Mouse (Mus musculus) lung, embryonic 14.5 days (tissue): Measurements from ENCODE around the gene Sprr2i. TPM values are rescaled to one million over a fixed set of nuclear protein-coding genes. Genes with fewer than 3 reads are reported as not detected.

Experiments
- ATAC-seq: fragments of 200-750 bp; cut with Nextera tagmentation; 2 replicates; pipeline ENCODE4 v1.8.0; 2017; ENCODE audit warnings: mild to moderate bottlenecking, moderate TSS enrichment, moderate library complexity; ENCODE audit not compliant: insufficient read depth
- DNase-seq: peaks from one replicate; pipeline ENCODE4 v3.0.0-alpha.2; 2015
- H3K27ac ChIP-seq: fragments of 300-500 bp; sonication (generic); 2 replicates; pipeline ENCODE4 v1.5.1; 2014; ENCODE audit warnings: low read depth, mild to moderate bottlenecking, moderate library complexity
- H3K27me3 ChIP-seq: fragments of 300-500 bp; sonication (generic); 2 replicates; pipeline ENCODE4 v1.6.1; 2014; ENCODE audit warnings: low read length, control low read depth; ENCODE audit not compliant: insufficient read depth
- H3K36me3 ChIP-seq: fragments of 300-500 bp; sonication (generic); 2 replicates; pipeline ENCODE4 v1.6.1; 2014; ENCODE audit warnings: control low read depth; ENCODE audit not compliant: insufficient read depth
- H3K4me1 ChIP-seq: fragments of 300-500 bp; sonication (generic); 2 replicates; pipeline ENCODE4 v1.6.1; 2014; ENCODE audit warnings: antibody characterized with exemption, control low read depth; ENCODE audit not compliant: insufficient read depth
- H3K4me2 ChIP-seq: fragments of 300-500 bp; sonication (generic); 2 replicates; pipeline ENCODE4 v1.6.1; 2014; ENCODE audit warnings: mild to moderate bottlenecking
- H3K4me3 ChIP-seq: fragments of 300-500 bp; sonication (generic); 2 replicates; pipeline ENCODE4 v1.5.1; 2014; ENCODE audit warnings: low read depth, low read length
- H3K9ac ChIP-seq: fragments of 300-500 bp; sonication (generic); 2 replicates; pipeline ENCODE4 v1.6.1; 2014
- H3K9me3 ChIP-seq: fragments of 300-500 bp; sonication (generic); 2 replicates; pipeline ENCODE4 v1.6.1; 2016; ENCODE audit warnings: low read depth, low read length, control low read depth
- CTCF ChIP-seq: IDR thresholded peaks from 2 replicates; pipeline ENCODE4 v1.5.1; 2016; ENCODE audit warnings: antibody characterized with exemption, low read depth
- WGBS: fragments of 180-500 bp; shearing (Covaris S2); extraction: QIAGEN DNeasy Blood & Tissue Kit; methylation state at CpG from one replicate; pipeline ENCODE4 v1.1.7; 2014; 5-methylcytosine and 5-hydroxymethylcytosine counted together
- polyA plus RNA-seq: library from polyadenylated mRNA; unstranded; fragments of >200 nt; fragmentation: Nextera tagmentation; extraction: Ambion mirVana; gene quantifications from 2 replicates; pipeline ENCODE4 v1.2.1, GENCODE M21; 2014

The Sprr2i gene
- polyA plus RNA-seq, 1 experiment from 2014 or later = not detected

DNA sequence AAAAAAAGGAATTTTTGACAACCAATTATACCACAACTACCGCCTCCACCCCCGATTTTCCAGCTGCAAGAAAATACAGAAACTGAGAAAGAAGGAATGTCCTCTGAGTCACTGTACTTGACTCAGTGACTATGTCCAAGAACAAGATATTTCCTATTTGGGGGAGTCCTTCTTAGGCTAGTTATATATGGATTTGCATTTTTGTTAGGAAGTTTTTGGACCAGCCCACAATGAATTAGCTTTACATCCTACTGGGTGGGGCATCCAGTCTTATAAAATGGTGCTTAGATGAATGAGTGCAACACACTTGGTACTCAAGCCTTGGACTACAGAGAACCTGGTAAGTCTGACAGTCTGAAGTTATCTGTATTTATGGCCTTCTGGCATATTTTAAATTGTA lies 24.5 kb downstream of the Sprr2i start, which contains the start of gene Sprr2k:
Gene Sprr2k (plus strand): TSS at position 301 of the 400 bp plus-strand sequence.
- no peak for TF ChIP-seq CTCF
- no peak within 1 kb of the TSS for H3K4me2 ChIP-seq
- WGBS = 85% methylated on average over 2 of the region's 2 CpGs
- DNase-seq (no peak), ATAC-seq (no peak)
- H3K27me3 ChIP-seq = no peaks in the 10 kb centered on the region
- H3K9me3 ChIP-seq = no peaks in the 10 kb centered on the region
- no peak within 1 kb of the TSS for H3K4me3 ChIP-seq
- no peak within 1 kb of the TSS for H3K9ac ChIP-seq
- H3K36me3 ChIP-seq = no peaks in the 10 kb centered on the region
- H3K27ac ChIP-seq = no peak within 1 kb of the TSS
- no peaks in the 10 kb centered on the region for H3K4me1 ChIP-seq

DNA sequence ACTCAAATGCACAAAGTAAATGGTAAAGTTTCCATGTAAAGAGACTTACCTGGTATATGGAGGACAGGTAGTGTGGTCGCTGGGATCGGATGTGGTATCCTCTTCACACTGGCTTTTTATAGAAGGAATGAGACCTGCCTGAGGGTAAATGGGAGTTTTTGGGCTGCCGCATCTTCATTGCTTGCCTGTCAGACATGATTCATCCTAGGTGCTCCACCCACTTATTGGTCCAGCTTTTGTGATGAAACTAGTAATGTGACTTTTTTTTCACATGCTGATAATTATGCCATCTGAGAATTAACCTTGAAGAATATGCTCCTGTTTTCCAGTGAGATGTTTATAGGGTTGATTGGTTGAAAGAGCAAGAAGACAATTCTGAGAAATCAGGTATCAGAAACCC lies 30.9 kb downstream of the Sprr2i start, which contains the start of gene Sprr1b:
Gene Sprr1b (minus strand): TSS at position 101 of the 400 bp plus-strand sequence.
- Histone ChIP-seq H3K4me2 (no peak within 1 kb of the TSS), H3K9me3 (no peaks in the 10 kb centered on the region), H3K4me1 (no peaks in the 10 kb centered on the region), H3K4me3 (no peak within 1 kb of the TSS), H3K9ac (no peak within 1 kb of the TSS), H3K27ac (no peak within 1 kb of the TSS), H3K36me3 (no peaks in the 10 kb centered on the region), H3K27me3 (no peaks in the 10 kb centered on the region)
- WGBS = 90% methylated on average over 3 of the region's 3 CpGs
- DNase-seq (no peak), ATAC-seq (no peak)
- TF ChIP-seq CTCF = no peak

DNA sequence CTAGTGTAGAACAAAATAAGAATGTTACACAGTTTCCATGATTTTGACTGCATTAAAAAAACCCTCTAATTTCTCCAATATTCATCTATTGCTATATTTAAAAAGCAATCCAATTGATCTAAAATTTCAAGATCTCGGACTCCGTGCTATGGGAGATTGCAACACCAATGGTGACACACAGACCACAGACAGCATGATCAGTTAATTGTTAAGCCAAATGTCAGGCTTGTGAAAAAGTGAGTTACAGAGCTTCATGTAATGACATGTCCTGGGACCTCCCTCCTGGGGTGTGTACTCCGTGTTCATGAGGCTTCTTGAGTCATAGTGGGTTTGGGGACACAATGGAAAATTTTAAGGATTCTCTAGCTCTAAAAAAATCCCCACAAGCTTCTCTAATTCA lies 32.4 kb downstream of the Sprr2i start:
- Histone ChIP-seq H3K4me2 (no peak overlapping the region), H3K9me3 (no peaks in the 10 kb centered on the region), H3K9ac (no peak overlapping the region), H3K27me3 (no peaks in the 10 kb centered on the region), H3K36me3 (no peaks in the 10 kb centered on the region), H3K4me1 (no peaks in the 10 kb centered on the region), H3K4me3 (no peak overlapping the region), H3K27ac (no peak overlapping the region)
- ATAC-seq (no peak), DNase-seq (no peak)
- no peak for TF ChIP-seq CTCF
- 80% methylated on average over 3 of the region's 3 CpGs for WGBS

DNA sequence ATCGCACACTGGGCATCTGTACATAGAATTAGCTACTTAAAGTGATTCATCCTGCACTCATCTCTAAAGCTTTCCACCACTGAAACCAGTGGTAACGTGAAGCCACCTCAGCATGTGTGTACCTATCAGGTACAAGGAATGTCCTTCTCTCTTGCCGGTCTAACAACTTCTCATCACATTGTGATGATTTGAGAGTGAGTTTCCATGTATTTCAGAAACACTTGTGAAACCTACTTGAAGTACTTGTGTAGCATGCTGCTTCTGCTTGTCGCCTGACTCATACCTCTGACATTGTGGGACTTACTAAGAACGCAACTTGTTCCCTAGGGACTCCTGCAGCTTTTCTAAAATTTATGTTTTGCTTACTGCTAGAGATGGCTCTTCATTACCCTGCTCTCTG lies 47.4 kb downstream of the Sprr2i start:
- no peak for TF ChIP-seq CTCF
- 64% methylated on average over 5 of the region's 5 CpGs for WGBS

DNA sequence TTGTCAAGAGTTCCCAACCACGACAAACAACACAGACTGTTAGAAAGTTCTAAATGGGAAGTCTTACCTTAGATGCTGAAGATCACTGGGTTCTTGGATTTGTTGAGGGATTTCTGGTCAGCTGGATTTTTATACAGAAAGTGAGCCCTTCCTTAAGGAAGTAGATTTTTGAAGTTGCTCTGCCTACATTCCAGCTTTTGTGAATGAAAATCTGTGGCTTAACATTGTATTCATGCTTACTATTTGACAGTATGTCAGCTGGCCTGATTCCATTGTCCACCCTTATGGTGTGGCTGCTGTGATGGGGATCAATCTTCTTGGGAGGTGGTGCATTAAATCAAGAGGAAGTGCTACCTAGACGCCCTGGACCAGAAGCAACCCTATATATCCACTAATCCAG lies 50.8 kb downstream of the Sprr2i start, which contains the start of gene Sprr3:
Gene Sprr3 (minus strand): TSS at position 101 of the 400 bp plus-strand sequence.
- ATAC-seq = no peak
- Histone ChIP-seq H3K36me3 (no peaks in the 10 kb centered on the region), H3K9ac (no peak within 1 kb of the TSS), H3K27ac (no peak within 1 kb of the TSS), H3K27me3 (no peaks in the 10 kb centered on the region), H3K4me1 (no peaks in the 10 kb centered on the region), H3K4me2 (no peak within 1 kb of the TSS), H3K9me3 (no peaks in the 10 kb centered on the region), H3K4me3 (no peak within 1 kb of the TSS)
- DNase-seq = no peak
- 61% methylated on average over 2 of the region's 2 CpGs for WGBS
- no peak for TF ChIP-seq CTCF

More for the DNA sequence above, 47.4 kb downstream of the Sprr2i start:
- Histone ChIP-seq H3K9ac (no peak overlapping the region), H3K9me3 (no peaks in the 10 kb centered on the region), H3K36me3 (no peaks in the 10 kb centered on the region), H3K4me1 (no peaks in the 10 kb centered on the region), H3K4me3 (no peak overlapping the region), H3K4me2 (no peak overlapping the region), H3K27ac (no peak overlapping the region), H3K27me3 (no peaks in the 10 kb centered on the region)
- DNase-seq (no peak), ATAC-seq (no peak)

Other genes with a start within 250 kb of the Sprr2i start
- gene Sprr2a1, start 192.2 kb upstream of the Sprr2i start, polyA plus RNA-seq = not detected in 2 replicates
- gene Sprr2a2, start 192.1 kb upstream of the Sprr2i start, polyA plus RNA-seq = 1.0 and 1.3 TPM in 2 replicates
- gene Sprr2a3, start 122.6 kb upstream of the Sprr2i start, polyA plus RNA-seq = not detected in 2 replicates
- gene Sprr2b, start 91.4 kb upstream of the Sprr2i start, polyA plus RNA-seq = not detected in 2 replicates
- not detected in 2 replicates for gene Sprr2d, start 68.9 kb upstream of the Sprr2i start, polyA plus RNA-seq
- not detected in 2 replicates for gene Sprr2e, start 55.8 kb upstream of the Sprr2i start, polyA plus RNA-seq
- not detected in 2 replicates for gene Sprr2f, start 42.8 kb upstream of the Sprr2i start, polyA plus RNA-seq
- not detected in 2 replicates for gene Sprr2h, start 22.3 kb upstream of the Sprr2i start, polyA plus RNA-seq
- not detected in 2 replicates for gene Sprr2j-ps, start 10.1 kb downstream of the Sprr2i start, polyA plus RNA-seq
- gene Gm9774, start 21.4 kb downstream of the Sprr2i start, polyA plus RNA-seq = 7.7 and 7.9 TPM in 2 replicates
- gene Sprr2k, start 24.6 kb downstream of the Sprr2i start, polyA plus RNA-seq = not detected in 2 replicates
- gene Sprr1b, start 30.8 kb downstream of the Sprr2i start, polyA plus RNA-seq = not detected in 2 replicates
- gene Sprr3, start 50.7 kb downstream of the Sprr2i start, polyA plus RNA-seq = not detected in 2 replicates
- not detected in 2 replicates for gene Sprr1a, start 77.9 kb downstream of the Sprr2i start, polyA plus RNA-seq
- gene Sprr4, start 92.5 kb downstream of the Sprr2i start, polyA plus RNA-seq = not detected in 2 replicates
- not detected in 2 replicates for gene 2310046K23Rik, start 126.5 kb downstream of the Sprr2i start, polyA plus RNA-seq
- gene Ivl, start 165.7 kb downstream of the Sprr2i start, polyA plus RNA-seq = 0.18 TPM in 1 of 2 replicates, not detected in the other
- not detected in 2 replicates for gene Smcp, start 181.0 kb downstream of the Sprr2i start, polyA plus RNA-seq
- gene 2210017I01Rik, start 199.5 kb downstream of the Sprr2i start, polyA plus RNA-seq = not detected in 2 replicates
- not detected in 2 replicates for gene Lce6a, start 213.7 kb downstream of the Sprr2i start, polyA plus RNA-seq
- not detected in 2 replicates for gene Lce1a1, start 240.3 kb downstream of the Sprr2i start, polyA plus RNA-seq
- gene Lce1b, start 248.9 kb downstream of the Sprr2i start, polyA plus RNA-seq = not detected in 2 replicates